Mouse (Mus musculus) testis, adult 2 months (tissue): ENCODE data around the gene Rbfox3.

Source experiments
- CTCF ChIP-seq: fragments of 200-500 bp; IDR thresholded peaks from 2 replicates; pipeline ENCODE4 v1.5.1; 2012; ENCODE audit warnings: low read depth, mild to moderate bottlenecking, inconsistent platforms, low read length, moderate library complexity; ENCODE audit not compliant: control insufficient read depth, insufficient read depth, insufficient replicate concordance
- POLR2A ChIP-seq: fragments of 200-500 bp; IDR thresholded peaks from 2 replicates; pipeline ENCODE4 v1.6.1; 2012; ENCODE audit warnings: low read depth, mild to moderate bottlenecking, inconsistent platforms, low read length, moderate library complexity; ENCODE audit not compliant: control insufficient read depth

DNA sequence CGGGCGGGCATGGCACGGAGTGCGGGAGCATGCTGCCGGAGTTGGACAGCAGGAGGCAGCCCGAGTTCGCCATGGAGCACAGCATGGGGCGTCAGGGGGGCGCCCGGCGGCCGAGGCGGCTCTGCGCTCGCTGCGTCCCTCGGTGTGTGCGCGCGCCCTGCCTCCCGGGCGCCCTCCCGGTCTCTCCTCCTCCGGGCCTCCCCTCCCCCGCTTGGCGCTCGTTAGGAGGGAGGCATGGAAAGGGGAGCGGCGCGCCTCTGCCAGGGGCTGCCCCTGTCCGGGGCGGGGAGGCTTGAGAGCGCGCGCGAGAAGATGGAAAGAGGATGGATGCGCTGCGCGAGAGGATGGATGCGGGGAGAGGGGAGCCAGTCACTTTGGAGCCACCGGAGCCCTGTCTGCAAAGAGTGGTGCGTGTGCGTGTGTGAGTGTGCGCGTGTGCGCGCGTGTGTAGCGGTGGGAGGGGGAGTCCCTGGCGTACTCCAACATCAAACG lies 341.8 kb downstream of the Rbfox3 start:
- no peak for TF ChIP-seq POLR2A
- TF ChIP-seq CTCF, result no peak
